Mouse (Mus musculus) liver, embryonic 12.5 days (tissue): ENCODE results near the gene Gm10799. TPM values are rescaled to one million over a fixed set of nuclear protein-coding genes. Genes with fewer than 3 reads are reported as not detected.
"Not testable (repeated sequence)": the region's sequence is repeated elsewhere in the genome, so short reads cannot be mapped to it uniquely, and the experiment has no call there.

ENCODE experiments used
- ATAC-seq: fragments of 200-750 bp; cut with Nextera tagmentation; 2 replicates; pipeline ENCODE4 v1.8.0; 2017; ENCODE audit warnings: moderate number of reproducible peaks, mild to moderate bottlenecking, moderate library complexity
- H3K27ac ChIP-seq: fragments of 300-500 bp; sonication (generic); 2 replicates; pipeline ENCODE4 v1.5.1; 2016; ENCODE audit warnings: mild to moderate bottlenecking
- H3K27me3 ChIP-seq: fragments of 300-500 bp; sonication (generic); replicated peaks from 2 replicates; pipeline ENCODE4 v1.6.1; 2016; ENCODE audit warnings: mild to moderate bottlenecking, moderate library complexity
- H3K36me3 ChIP-seq: fragments of 300-500 bp; sonication (generic); 2 replicates; pipeline ENCODE4 v1.6.1; 2016; ENCODE audit warnings: mild to moderate bottlenecking, moderate library complexity
- H3K4me1 ChIP-seq: fragments of 300-500 bp; sonication (generic); 2 replicates; pipeline ENCODE4 v1.6.1; 2016
- H3K4me2 ChIP-seq: fragments of 300-500 bp; sonication (generic); 2 replicates; pipeline ENCODE4 v1.6.1; 2016; ENCODE audit warnings: mild to moderate bottlenecking, moderate library complexity
- H3K4me3 ChIP-seq: fragments of 300-500 bp; sonication (generic); 2 replicates; pipeline ENCODE4 v1.5.1; 2016; ENCODE audit warnings: mild to moderate bottlenecking, moderate library complexity
- H3K9ac ChIP-seq: fragments of 300-500 bp; sonication (generic); 2 replicates; pipeline ENCODE4 v1.6.1; 2016; ENCODE audit warnings: mild to moderate bottlenecking, moderate library complexity
- H3K9me3 ChIP-seq: fragments of 300-500 bp; sonication (generic); replicated peaks from 2 replicates; pipeline ENCODE4 v1.6.1; 2016; ENCODE audit warnings: mild to moderate bottlenecking, moderate library complexity
- WGBS: fragments of 180-500 bp; shearing (Covaris S2); methylation state at CpG from one replicate; pipeline ENCODE4 v1.1.7; 2016; ENCODE audit not compliant: insufficient replicate concordance; 5-methylcytosine and 5-hydroxymethylcytosine counted together
- polyA plus RNA-seq: library from polyadenylated mRNA; unstranded; fragments of >200 nt; fragmentation: Nextera tagmentation; extraction: Ambion mirVana; gene quantifications from 2 replicates; pipeline ENCODE4 v1.2.1, GENCODE M21; 2016

Gene Gm10799
- polyA plus RNA-seq, 1 experiment from 2014 or later: not detected

- Histone ChIP-seq H3K4me3 (peak overlapping the region; percentile 76), H3K4me1 (peaks cover 78% of the 10 kb centered on the region), H3K9ac (peak overlapping the region; percentile 86), H3K27ac (peak overlapping the region; percentile 97), H3K4me2 (peak overlapping the region; percentile 83)
- not testable (repeated sequence) for H3K27me3 ChIP-seq, H3K36me3 ChIP-seq, H3K9me3 ChIP-seq, ATAC-seq
- 89% methylated on average over 4 of the region's 4 CpGs for WGBS
Observed at GRCm38 (mm10) chr2:104097396-104097795, 29.0 kb upstream of the Gm10799 start.

DNA sequence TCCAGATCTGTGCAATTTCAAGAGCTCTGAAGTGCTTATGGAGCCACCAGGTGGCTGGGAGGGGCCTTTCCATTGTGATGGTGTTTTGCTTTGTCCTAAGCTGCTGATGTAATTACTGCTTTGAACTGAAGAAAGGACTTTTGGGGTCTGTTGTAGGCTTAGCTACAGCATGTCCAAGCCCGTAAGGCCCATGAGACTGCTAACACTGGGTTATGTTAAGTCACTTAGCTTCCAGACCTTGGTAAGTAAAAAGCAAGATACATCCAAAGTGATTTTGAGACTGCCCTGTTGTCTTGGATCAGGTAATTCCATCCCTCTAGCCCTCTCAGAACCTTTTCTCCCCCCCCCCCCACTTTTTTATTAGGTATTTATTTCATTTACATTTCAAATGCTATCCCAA lies 28.4 kb upstream of the Gm10799 start:
- H3K4me2 ChIP-seq: peak overlapping the region; percentile 83
- H3K27ac ChIP-seq: peak overlapping the region; percentile 97
- not testable (repeated sequence) for H3K36me3 ChIP-seq, H3K27me3 ChIP-seq, ATAC-seq, H3K9me3 ChIP-seq
- peak overlapping the region; percentile 86 for H3K9ac ChIP-seq
- peak overlapping the region; percentile 76 for H3K4me3 ChIP-seq
- H3K4me1 ChIP-seq: peaks cover 80% of the 10 kb centered on the region
- WGBS: 72% methylated on average over 1 of the region's 1 CpGs

- Histone ChIP-seq H3K4me2 (peak overlapping the region; percentile 83), H3K4me3 (peak overlapping the region; percentile 76), H3K36me3 (no peaks in the 10 kb centered on the region), H3K4me1 (peaks cover 83% of the 10 kb centered on the region), H3K27me3 (no peaks in the 10 kb centered on the region), H3K9ac (peak overlapping the region; percentile 86), H3K9me3 (no peaks in the 10 kb centered on the region), H3K27ac (peak overlapping the region; percentile 97)
- ATAC-seq: no peak
- 30% methylated on average over 10 of the region's 10 CpGs for WGBS
Observed at GRCm38 (mm10) chr2:104096256-104096655, 27.9 kb upstream of the Gm10799 start.

DNA sequence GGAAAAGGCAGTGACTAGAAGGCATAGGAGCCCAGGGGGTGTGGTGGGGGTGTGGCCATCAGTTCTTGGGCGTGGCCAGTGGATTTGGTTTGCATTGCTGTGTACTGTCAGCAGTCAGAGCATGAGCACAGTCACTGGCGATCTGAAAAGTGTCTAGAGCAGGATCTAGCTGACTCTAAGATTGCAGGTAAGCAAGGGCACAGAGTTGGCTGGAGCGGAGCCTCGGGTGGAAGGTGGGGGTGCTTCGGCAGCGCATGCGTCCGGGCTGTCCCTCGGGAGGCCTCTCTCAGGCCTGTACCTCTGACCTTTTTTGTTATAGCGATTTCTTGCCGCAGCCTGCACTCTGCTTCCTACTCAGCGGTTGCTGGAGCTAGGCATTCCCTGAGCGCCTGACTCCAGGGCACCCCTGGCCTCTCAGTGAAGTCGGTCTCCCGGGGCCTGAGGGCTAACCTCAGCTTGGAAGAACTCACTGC lies 27.4 kb upstream of the Gm10799 start, which contains the start of gene Cd59a:
Gene Cd59a (plus strand): TSS at position 61 of the 473 bp plus-strand sequence.
- H3K4me1 ChIP-seq: peaks cover 81% of the 10 kb centered on the region
- peak within 1 kb of the TSS; percentile 76 for H3K4me3 ChIP-seq
- peak within 1 kb of the TSS; percentile 83 for H3K4me2 ChIP-seq
- no peaks in the 10 kb centered on the region for H3K36me3 ChIP-seq
- ATAC-seq: peak; percentile 83
- H3K27me3 ChIP-seq: no peaks in the 10 kb centered on the region
- peak within 1 kb of the TSS; percentile 86 for H3K9ac ChIP-seq
- WGBS: 3% methylated on average over 15 of the region's 15 CpGs
- no peaks in the 10 kb centered on the region for H3K9me3 ChIP-seq
- peak within 1 kb of the TSS; percentile 97 for H3K27ac ChIP-seq

DNA sequence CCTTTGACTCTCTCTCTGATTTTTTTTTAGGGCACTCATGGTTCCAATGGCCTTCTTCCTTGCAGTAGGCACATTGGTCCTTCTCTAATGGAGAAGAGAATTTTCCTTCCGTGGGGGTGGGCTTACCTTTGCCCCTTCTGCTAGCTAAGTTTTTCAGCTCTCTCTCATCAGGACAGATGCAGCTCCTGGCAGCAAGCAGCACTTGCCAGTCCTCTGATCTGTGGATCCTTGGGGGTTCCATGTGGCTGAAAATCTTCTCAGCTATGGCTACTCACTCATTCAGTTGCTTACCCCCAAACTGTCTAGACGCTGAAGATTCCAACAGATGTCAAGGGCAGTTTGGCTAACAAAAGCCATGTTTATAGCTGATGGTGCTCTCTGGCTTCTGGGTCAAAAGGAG lies 25.0 kb upstream of the Gm10799 start:
- H3K27me3 ChIP-seq: no peaks in the 10 kb centered on the region
- no peak overlapping the region for H3K9ac ChIP-seq
- H3K4me3 ChIP-seq: no peak overlapping the region
- no peaks in the 10 kb centered on the region for H3K36me3 ChIP-seq
- no peak overlapping the region for H3K4me2 ChIP-seq
- no peaks in the 10 kb centered on the region for H3K9me3 ChIP-seq
- WGBS: 69% methylated on average over 2 of the region's 2 CpGs
- peaks cover 60% of the 10 kb centered on the region for H3K4me1 ChIP-seq
- ATAC-seq: no peak
- H3K27ac ChIP-seq: no peak overlapping the region

DNA sequence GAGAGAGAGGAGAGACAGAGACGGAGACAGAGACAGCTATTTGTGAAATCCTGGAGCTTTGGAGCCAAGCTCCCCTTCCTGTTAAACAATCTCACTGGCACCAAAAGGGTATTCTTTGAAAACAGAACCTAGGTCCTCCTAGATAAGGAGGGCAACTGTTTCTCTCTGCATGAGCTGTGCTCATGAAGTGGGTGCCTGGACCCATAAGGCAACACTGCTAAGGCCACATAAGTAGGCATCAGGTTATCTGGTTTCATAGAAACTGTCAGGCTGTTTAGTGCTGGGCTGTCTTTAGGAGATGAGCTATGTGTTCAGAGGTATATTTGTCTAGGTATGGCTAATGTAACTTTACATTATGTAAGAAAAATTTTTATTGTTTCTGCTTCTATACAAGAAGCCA lies 19.2 kb upstream of the Gm10799 start:
- Histone ChIP-seq H3K4me2 (0 out of 2 replicates have a peak overlapping the region, but pooled peaks have one; percentile 14), H3K27ac (peak overlapping the region; percentile 73), H3K4me1 (peaks cover 49% of the 10 kb centered on the region)
- WGBS: 15% methylated on average over 1 of the region's 1 CpGs
- not testable (repeated sequence) for H3K9me3 ChIP-seq, H3K9ac ChIP-seq, H3K36me3 ChIP-seq, H3K27me3 ChIP-seq, H3K4me3 ChIP-seq
- ATAC-seq: peak; percentile 90

- not testable (repeated sequence) for H3K9ac ChIP-seq, H3K27me3 ChIP-seq, H3K4me3 ChIP-seq, H3K9me3 ChIP-seq, H3K4me2 ChIP-seq, H3K36me3 ChIP-seq
- H3K27ac ChIP-seq: peak overlapping the region; percentile 66; the same call in 1 of the 2 replicates
- peaks cover 53% of the 10 kb centered on the region for H3K4me1 ChIP-seq
- ATAC-seq: peak; percentile 13; the same call in 1 of the 2 replicates
Observed at GRCm38 (mm10) chr2:104084027-104084426, 15.7 kb upstream of the Gm10799 start.

- no peak overlapping the region for H3K4me3 ChIP-seq
- H3K4me2 ChIP-seq: no peak overlapping the region
- H3K27ac ChIP-seq: peak overlapping the region; percentile 54
- H3K27me3 ChIP-seq: no peaks in the 10 kb centered on the region
- H3K4me1 ChIP-seq: peaks cover 65% of the 10 kb centered on the region
- no peaks in the 10 kb centered on the region for H3K9me3 ChIP-seq
- peaks cover 7% of the 10 kb centered on the region for H3K36me3 ChIP-seq
- no peak overlapping the region for H3K9ac ChIP-seq
- ATAC-seq: no peak
Observed at GRCm38 (mm10) chr2:104082474-104082873, 14.1 kb upstream of the Gm10799 start.

- not testable (repeated sequence) for ATAC-seq, H3K36me3 ChIP-seq, H3K9me3 ChIP-seq, H3K27ac ChIP-seq, H3K4me2 ChIP-seq, H3K4me3 ChIP-seq, H3K9ac ChIP-seq, H3K27me3 ChIP-seq
- no CpG with 5 or more reads among the region's 1 CpGs for WGBS
- peaks cover 65% of the 10 kb centered on the region for H3K4me1 ChIP-seq
Observed at GRCm38 (mm10) chr2:104081436-104082050, 13.2 kb upstream of the Gm10799 start.

DNA sequence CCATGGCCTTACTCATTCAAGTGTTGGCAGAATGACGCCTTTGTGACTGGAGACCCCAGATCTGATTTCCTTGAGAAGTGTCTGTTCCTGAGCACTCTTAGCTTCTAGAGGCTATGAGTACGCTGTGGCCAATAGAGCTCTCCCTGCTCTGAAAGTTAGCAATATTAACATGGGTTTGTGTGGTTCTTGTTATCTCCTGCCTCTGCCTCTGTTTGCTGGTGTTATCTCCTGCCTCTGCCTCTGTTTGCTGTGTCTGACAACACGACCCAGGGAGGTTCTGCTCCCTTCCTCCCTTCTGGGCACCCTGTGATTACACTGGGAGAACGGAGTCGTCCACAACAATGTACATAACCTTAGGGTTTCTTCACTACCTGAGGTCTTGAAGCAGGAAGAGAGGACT lies 9.9 kb upstream of the Gm10799 start:
- peak; percentile 99 for ATAC-seq
- not testable (repeated sequence) for H3K9me3 ChIP-seq, H3K36me3 ChIP-seq, H3K27me3 ChIP-seq
- Histone ChIP-seq H3K4me1 (peaks cover 52% of the 10 kb centered on the region), H3K4me2 (peak overlapping the region; percentile 52), H3K4me3 (peak overlapping the region; percentile 14; the same call in 1 of the 2 replicates), H3K9ac (peak overlapping the region; percentile 46), H3K27ac (peak overlapping the region; percentile 87)
- 8% methylated on average over 5 of the region's 5 CpGs for WGBS

- WGBS: 3% methylated on average over 10 of the region's 13 CpGs
- Histone ChIP-seq H3K9ac (peak within 1 kb of the TSS; percentile 72), H3K27me3 (no peaks in the 10 kb centered on the region), H3K36me3 (peaks cover 9% of the 10 kb centered on the region), H3K27ac (peak within 1 kb of the TSS; percentile 84), H3K4me1 (peaks cover 47% of the 10 kb centered on the region), H3K4me3 (peak within 1 kb of the TSS; percentile 60), H3K9me3 (no peaks in the 10 kb centered on the region; the same call in 1 of the 2 replicates), H3K4me2 (peak within 1 kb of the TSS; percentile 77)
- ATAC-seq: peak; percentile 97
Observed at GRCm38 (mm10) chr2:104069704-104070185, 1.4 kb upstream of the Gm10799 start, which contains the start of gene Cd59b. Gene Cd59b, plus strand, starts transcription at chr2:104069849.

GRCm38 (mm10) chr2:104065526-104065925 lies 2.8 kb downstream of the Gm10799 start, which contains the start of gene Gm10912:
Gene Gm10912, plus strand, starts transcription at chr2:104065826.
- H3K27me3 ChIP-seq, H3K9ac ChIP-seq, ATAC-seq, H3K27ac ChIP-seq, H3K4me3 ChIP-seq, H3K4me2 ChIP-seq, H3K9me3 ChIP-seq: not testable (repeated sequence)
- Histone ChIP-seq H3K4me1 (peaks cover 57% of the 10 kb centered on the region), H3K36me3 (peaks cover 21% of the 10 kb centered on the region)
- 80% methylated on average over 6 of the region's 6 CpGs for WGBS
